Mouse (Mus musculus): ENCODE measurements around the gene S1pr5.
"Not testable (repeated sequence)": the region's sequence is repeated elsewhere in the genome, so short reads cannot be mapped to it uniquely, and the experiment has no call there.

The S1pr5 gene

GRCm38 (mm10) chr9:21265611-21266010 lies 17.4 kb upstream of the S1pr5 start:
- DNase-seq = no peak

- DNase-seq = peak; percentile 99
Observed at GRCm38 (mm10) chr9:21265000-21265561, 16.8 kb upstream of the S1pr5 start, which contains the start of gene Atg4d. Gene Atg4d, plus strand, starts transcription at chr9:21265293.

- no peak for DNase-seq
Observed at GRCm38 (mm10) chr9:21264272-21264999, 16.2 kb upstream of the S1pr5 start.

- no peak for DNase-seq
Observed at GRCm38 (mm10) chr9:21261831-21262230, 13.6 kb upstream of the S1pr5 start.

GRCm38 (mm10) chr9:21260491-21261040 lies 12.3 kb upstream of the S1pr5 start:
- DNase-seq = no peak

GRCm38 (mm10) chr9:21256349-21256748 lies 8.1 kb upstream of the S1pr5 start:
- DNase-seq = not testable (repeated sequence)

- no peak for DNase-seq
Observed at GRCm38 (mm10) chr9:21254690-21255089, 6.4 kb upstream of the S1pr5 start.

GRCm38 (mm10) chr9:21251116-21251735 lies 3.0 kb upstream of the S1pr5 start:
- DNase-seq = no peak

- no peak for DNase-seq
Observed at GRCm38 (mm10) chr9:21250509-21250908, 2.3 kb upstream of the S1pr5 start.

GRCm38 (mm10) chr9:21249629-21250508 lies 1.6 kb upstream of the S1pr5 start:
- DNase-seq = no peak

- DNase-seq = no peak
Observed at GRCm38 (mm10) chr9:21246342-21246741, 1.9 kb downstream of the S1pr5 start.

- no peak for DNase-seq
Observed at GRCm38 (mm10) chr9:21245113-21245487, 3.1 kb downstream of the S1pr5 start.

GRCm38 (mm10) chr9:21244428-21245112 lies 3.7 kb downstream of the S1pr5 start:
- no peak for DNase-seq

- DNase-seq = no peak
Observed at GRCm38 (mm10) chr9:21243826-21244427, 4.3 kb downstream of the S1pr5 start.

- DNase-seq = peak; percentile 76
Observed at GRCm38 (mm10) chr9:21241343-21241742, 6.9 kb downstream of the S1pr5 start.

GRCm38 (mm10) chr9:21239465-21239848 lies 8.8 kb downstream of the S1pr5 start:
- DNase-seq = no peak

GRCm38 (mm10) chr9:21238733-21239464 lies 9.3 kb downstream of the S1pr5 start, which contains the start of gene Keap1:
Gene Keap1, minus strand, starts transcription at chr9:21239361.
- DNase-seq = peak; percentile 69

GRCm38 (mm10) chr9:21238004-21238732 lies 10.1 kb downstream of the S1pr5 start:
- no peak for DNase-seq

GRCm38 (mm10) chr9:21237368-21238003 lies 10.8 kb downstream of the S1pr5 start:
- no peak for DNase-seq

- no peak for DNase-seq
Observed at GRCm38 (mm10) chr9:21236991-21237367, 11.3 kb downstream of the S1pr5 start.
